Mouse (Mus musculus) neural tube, embryonic 15.5 days (tissue): ENCODE measurements around the gene Pigs. TPM values are rescaled to one million over a fixed set of nuclear protein-coding genes. Genes with fewer than 3 reads are reported as not detected.

Experiments
- ATAC-seq: fragments of 200-750 bp; cut with Nextera tagmentation; 2 replicates; pipeline ENCODE4 v1.8.0; 2017; ENCODE audit warnings: mild to moderate bottlenecking, moderate TSS enrichment, moderate library complexity; ENCODE audit not compliant: low FRiP score
- H3K27ac ChIP-seq: fragments of 300-500 bp; sonication (generic); replicated peaks from 2 replicates; pipeline ENCODE4 v1.5.1; 2015; ENCODE audit warnings: mild to moderate bottlenecking, inconsistent platforms
- H3K27me3 ChIP-seq: fragments of 300-500 bp; sonication (generic); replicated peaks from 2 replicates; pipeline ENCODE4 v1.6.1; 2015; ENCODE audit warnings: inconsistent platforms
- H3K36me3 ChIP-seq: fragments of 300-500 bp; sonication (generic); 2 replicates; pipeline ENCODE4 v1.6.1; 2015; ENCODE audit warnings: inconsistent platforms
- H3K4me1 ChIP-seq: fragments of 300-500 bp; sonication (generic); 2 replicates; pipeline ENCODE4 v1.6.1; 2015; ENCODE audit warnings: inconsistent platforms
- H3K4me2 ChIP-seq: fragments of 300-500 bp; sonication (generic); 2 replicates; pipeline ENCODE4 v1.6.1; 2015; ENCODE audit warnings: inconsistent platforms, mild to moderate bottlenecking, moderate library complexity
- H3K4me3 ChIP-seq: fragments of 300-500 bp; sonication (generic); replicated peaks from 2 replicates; pipeline ENCODE4 v1.5.1; 2015; ENCODE audit warnings: mild to moderate bottlenecking, inconsistent platforms
- H3K9ac ChIP-seq: fragments of 300-500 bp; sonication (generic); replicated peaks from 2 replicates; pipeline ENCODE4 v1.6.1; 2015; ENCODE audit warnings: mild to moderate bottlenecking, inconsistent platforms
- H3K9me3 ChIP-seq: fragments of 300-500 bp; sonication (generic); replicated peaks from 2 replicates; pipeline ENCODE4 v1.6.1; 2016; ENCODE audit warnings: inconsistent platforms
- WGBS: fragments of 180-500 bp; shearing (Covaris S2); methylation state at CpG from one replicate; pipeline ENCODE4 v1.1.7; 2015; ENCODE audit warnings: mixed read lengths; 5-methylcytosine and 5-hydroxymethylcytosine counted together
- polyA plus RNA-seq: library from polyadenylated mRNA; unstranded; fragments of >200 nt; fragmentation: Nextera tagmentation; extraction: Ambion mirVana; gene quantifications from 2 replicates; pipeline ENCODE4 v1.2.1, GENCODE M21; 2015

Pigs gene
- polyA plus RNA-seq, 1 experiment from 2014 or later: 83.2 TPM

GRCm38 (mm10) chr11:78353081-78353480, 24.9 kb downstream of the Pigs start:
- Histone ChIP-seq H3K27ac (no peak overlapping the region), H3K9me3 (no peaks in the 10 kb centered on the region), H3K4me3 (no peak overlapping the region), H3K27me3 (no peaks in the 10 kb centered on the region), H3K9ac (no peak overlapping the region), H3K4me1 (peaks cover 2% of the 10 kb centered on the region; the same call in 1 of the 2 replicates), H3K36me3 (peaks cover 14% of the 10 kb centered on the region), H3K4me2 (no peak overlapping the region)
- ATAC-seq: no peak
- 88% methylated on average over 1 of the region's 1 CpGs for WGBS

GRCm38 (mm10) chr11:78354905-78355304, 26.7 kb downstream of the Pigs start:
- no peak overlapping the region for H3K4me3 ChIP-seq
- no peak overlapping the region for H3K9ac ChIP-seq
- H3K9me3 ChIP-seq: no peaks in the 10 kb centered on the region
- no peak overlapping the region for H3K27ac ChIP-seq
- peaks cover 2% of the 10 kb centered on the region; the same call in 1 of the 2 replicates for H3K4me1 ChIP-seq
- no peak overlapping the region for H3K4me2 ChIP-seq
- no peaks in the 10 kb centered on the region for H3K36me3 ChIP-seq
- ATAC-seq: no peak
- 91% methylated on average over 6 of the region's 6 CpGs for WGBS
- no peaks in the 10 kb centered on the region; the same call in 1 of the 2 replicates for H3K27me3 ChIP-seq

GRCm38 (mm10) chr11:78355471-78356238, 27.4 kb downstream of the Pigs start:
- WGBS: 35% methylated on average over 4 of the region's 4 CpGs
- Histone ChIP-seq H3K9me3 (no peaks in the 10 kb centered on the region), H3K27ac (no peak overlapping the region), H3K36me3 (no peaks in the 10 kb centered on the region), H3K9ac (no peak overlapping the region), H3K27me3 (no peaks in the 10 kb centered on the region; the same call in 1 of the 2 replicates), H3K4me2 (no peak overlapping the region), H3K4me1 (peaks cover 2% of the 10 kb centered on the region; the same call in 1 of the 2 replicates), H3K4me3 (no peak overlapping the region)
- ATAC-seq: no peak

- no peak for ATAC-seq
- no peaks in the 10 kb centered on the region for H3K9me3 ChIP-seq
- 17% methylated on average over 22 of the region's 22 CpGs for WGBS
- H3K9ac ChIP-seq: no peak overlapping the region
- no peak overlapping the region for H3K4me2 ChIP-seq
- H3K4me1 ChIP-seq: peaks cover 2% of the 10 kb centered on the region; the same call in 1 of the 2 replicates
- H3K27me3 ChIP-seq: no peaks in the 10 kb centered on the region; the same call in 1 of the 2 replicates
- no peak overlapping the region for H3K27ac ChIP-seq
- no peak overlapping the region for H3K4me3 ChIP-seq
- H3K36me3 ChIP-seq: no peaks in the 10 kb centered on the region
Measured at GRCm38 (mm10) chr11:78358330-78359007, 30.3 kb downstream of the Pigs start.

- Histone ChIP-seq H3K9ac (no peak overlapping the region), H3K4me2 (peak overlapping the region; percentile 53), H3K27me3 (no peaks in the 10 kb centered on the region; the same call in 1 of the 2 replicates), H3K27ac (no peak overlapping the region), H3K36me3 (no peaks in the 10 kb centered on the region), H3K9me3 (no peaks in the 10 kb centered on the region), H3K4me1 (peaks cover 2% of the 10 kb centered on the region; the same call in 1 of the 2 replicates), H3K4me3 (peak overlapping the region; percentile 30)
- peak; percentile 80; the same call in 1 of the 2 replicates for ATAC-seq
- 14% methylated on average over 13 of the region's 13 CpGs for WGBS
Measured at GRCm38 (mm10) chr11:78360125-78360788, 32.0 kb downstream of the Pigs start.

- H3K9ac ChIP-seq: no peak overlapping the region
- no peaks in the 10 kb centered on the region for H3K36me3 ChIP-seq
- no peaks in the 10 kb centered on the region for H3K9me3 ChIP-seq
- peak overlapping the region; percentile 53; the same call in 1 of the 2 replicates for H3K4me2 ChIP-seq
- 61% methylated on average over 2 of the region's 2 CpGs for WGBS
- no peak overlapping the region for H3K4me3 ChIP-seq
- no peaks in the 10 kb centered on the region; the same call in 1 of the 2 replicates for H3K27me3 ChIP-seq
- no peak for ATAC-seq
- no peak overlapping the region for H3K27ac ChIP-seq
- no peaks in the 10 kb centered on the region; the same call in 1 of the 2 replicates for H3K4me1 ChIP-seq
Measured at GRCm38 (mm10) chr11:78360789-78361131, 32.5 kb downstream of the Pigs start.

- no peak overlapping the region for H3K27ac ChIP-seq
- ATAC-seq: no peak
- H3K9ac ChIP-seq: no peak overlapping the region
- 70% methylated on average over 13 of the region's 13 CpGs for WGBS
- H3K9me3 ChIP-seq: no peaks in the 10 kb centered on the region
- no peak overlapping the region for H3K4me2 ChIP-seq
- H3K36me3 ChIP-seq: no peaks in the 10 kb centered on the region
- H3K4me1 ChIP-seq: no peaks in the 10 kb centered on the region
- no peaks in the 10 kb centered on the region; the same call in 1 of the 2 replicates for H3K27me3 ChIP-seq
- H3K4me3 ChIP-seq: no peak overlapping the region
Measured at GRCm38 (mm10) chr11:78363309-78364007, 35.2 kb downstream of the Pigs start.

- H3K27me3 ChIP-seq: no peaks in the 10 kb centered on the region; the same call in 1 of the 2 replicates
- no peak for ATAC-seq
- H3K4me2 ChIP-seq: no peak overlapping the region
- H3K9ac ChIP-seq: no peak overlapping the region
- no peaks in the 10 kb centered on the region for H3K9me3 ChIP-seq
- no peak overlapping the region for H3K27ac ChIP-seq
- no peaks in the 10 kb centered on the region for H3K4me1 ChIP-seq
- H3K36me3 ChIP-seq: no peaks in the 10 kb centered on the region
- WGBS: 67% methylated on average over 8 of the region's 8 CpGs
- H3K4me3 ChIP-seq: no peak overlapping the region
Measured at GRCm38 (mm10) chr11:78364103-78364502, 35.9 kb downstream of the Pigs start.

GRCm38 (mm10) chr11:78367456-78368225, 39.4 kb downstream of the Pigs start:
- Histone ChIP-seq H3K4me3 (no peak overlapping the region), H3K27ac (no peak overlapping the region), H3K4me1 (no peaks in the 10 kb centered on the region; the same call in 1 of the 2 replicates), H3K27me3 (no peaks in the 10 kb centered on the region; the same call in 1 of the 2 replicates), H3K9me3 (no peaks in the 10 kb centered on the region), H3K4me2 (no peak overlapping the region), H3K36me3 (no peaks in the 10 kb centered on the region), H3K9ac (no peak overlapping the region)
- WGBS: 89% methylated on average over 15 of the region's 15 CpGs
- ATAC-seq: no peak

GRCm38 (mm10) chr11:78370389-78370788, 42.2 kb downstream of the Pigs start:
- no peaks in the 10 kb centered on the region for H3K36me3 ChIP-seq
- no peak overlapping the region for H3K4me3 ChIP-seq
- no peaks in the 10 kb centered on the region for H3K9me3 ChIP-seq
- ATAC-seq: no peak
- no peaks in the 10 kb centered on the region; the same call in 1 of the 2 replicates for H3K4me1 ChIP-seq
- no peak overlapping the region for H3K9ac ChIP-seq
- no peaks in the 10 kb centered on the region; the same call in 1 of the 2 replicates for H3K27me3 ChIP-seq
- no peak overlapping the region for H3K4me2 ChIP-seq
- WGBS: 36% methylated on average over 1 of the region's 1 CpGs
- no peak overlapping the region for H3K27ac ChIP-seq
